Mouse (Mus musculus): ENCODE data around the gene Cldn10.

The Cldn10 gene

DNA sequence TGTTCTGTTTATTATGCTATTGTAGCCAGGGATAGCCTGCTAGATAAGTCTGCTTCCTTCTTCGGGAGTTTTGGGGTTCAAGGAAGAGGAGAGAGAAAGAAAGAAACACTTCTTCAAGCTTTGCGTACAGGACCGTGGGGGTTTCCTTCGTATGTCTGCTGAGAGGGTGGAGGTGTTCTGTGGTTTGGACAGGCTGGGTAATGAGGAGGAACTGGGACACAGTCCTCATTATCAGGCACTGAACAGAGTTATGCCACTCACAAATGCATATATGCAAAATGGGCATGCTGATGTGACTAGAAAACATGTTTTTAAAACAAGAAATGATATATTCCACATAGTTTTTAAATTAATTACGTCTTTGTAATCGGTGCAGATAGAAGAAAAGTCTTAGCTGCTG, 68.9 kb downstream of the Cldn10 start:
- in situ Hi-C loops (cut with MseI, MboI): no loop called here

DNA sequence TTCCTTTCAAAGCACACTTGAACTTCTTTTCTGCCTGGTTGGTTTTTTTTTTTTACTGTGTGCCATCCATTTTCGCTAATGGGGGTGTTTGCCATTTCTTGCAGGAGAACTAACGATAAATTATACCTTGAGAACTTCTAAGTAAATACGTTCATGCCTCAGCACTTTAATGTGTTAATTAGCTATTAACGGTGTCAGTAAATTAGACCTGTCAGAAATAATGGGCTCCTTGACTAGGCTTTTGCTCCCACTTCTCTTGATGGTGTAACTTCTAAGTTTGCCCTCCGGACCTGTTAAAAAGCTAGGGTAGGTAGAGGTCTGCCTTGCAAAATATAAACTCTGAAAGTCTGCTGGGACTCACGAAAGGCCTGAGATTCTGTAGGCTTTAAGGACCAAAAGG, 70.6 kb downstream of the Cldn10 start:
- in situ Hi-C loops (cut with MseI, MboI): no loop called here

DNA sequence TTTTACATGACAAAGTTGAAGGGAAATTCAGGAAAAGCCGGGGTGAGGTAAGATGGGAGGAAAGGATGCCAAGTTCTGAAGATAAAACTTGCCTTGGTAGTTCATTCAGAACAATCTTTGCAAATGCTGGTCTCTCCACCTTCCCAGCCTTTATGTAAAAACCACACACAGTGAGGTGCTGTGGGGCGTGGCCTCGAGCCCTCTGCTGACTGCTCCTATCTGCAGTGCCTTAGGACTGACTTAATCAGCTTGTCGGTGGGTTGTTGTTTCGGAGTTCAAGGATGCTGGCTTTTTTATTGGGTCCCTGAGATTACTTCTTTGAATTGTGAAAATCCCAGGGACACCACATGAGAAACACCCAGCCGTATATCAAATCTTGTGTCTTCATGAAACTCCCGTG, 74.5 kb downstream of the Cldn10 start:
- in situ Hi-C loops (cut with MseI, MboI): no loop called here

- in situ Hi-C loops (cut with MseI, MboI): no loop called here
Observed at GRCm38 (mm10) chr14:118864905-118865304, 77.2 kb downstream of the Cldn10 start.

DNA sequence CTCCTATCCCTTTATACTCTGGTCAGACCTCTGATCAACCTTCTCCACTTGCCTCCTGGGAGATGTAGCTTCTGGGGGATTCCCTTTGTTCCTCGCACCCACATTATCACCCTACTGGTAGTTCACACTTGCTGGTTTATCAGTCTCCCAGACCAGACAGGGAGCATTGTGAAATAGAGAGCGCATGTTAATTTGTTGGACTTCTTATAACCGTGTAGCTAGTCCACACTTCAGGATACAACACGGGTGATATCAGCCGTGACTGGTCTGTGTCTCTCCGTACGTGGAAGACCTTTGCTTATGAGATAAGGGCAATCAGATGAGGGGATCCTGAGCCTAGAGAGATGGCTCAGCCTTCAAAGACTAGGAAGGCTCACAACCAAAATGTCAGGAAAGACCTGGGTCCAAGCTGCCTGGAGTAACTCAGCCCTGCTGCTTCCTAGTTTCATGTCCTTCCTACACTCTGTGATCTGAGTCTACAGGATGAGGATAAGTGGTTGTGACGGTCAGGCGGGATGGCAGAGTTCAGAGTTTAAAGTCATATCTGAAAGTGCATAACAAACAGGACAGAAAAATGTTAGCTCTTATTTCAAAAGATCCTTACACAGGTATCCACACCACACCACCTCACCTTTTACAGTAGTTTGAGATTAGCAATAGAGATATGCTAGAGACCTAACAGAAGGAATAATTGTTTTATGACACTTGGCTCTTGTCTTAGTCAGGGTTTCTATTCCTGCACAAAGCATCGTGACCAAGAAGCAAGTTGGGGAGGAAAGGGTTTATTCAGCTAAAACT, 78.5 kb downstream of the Cldn10 start:
- in situ Hi-C loops (cut with MseI, MboI): no loop called here

DNA sequence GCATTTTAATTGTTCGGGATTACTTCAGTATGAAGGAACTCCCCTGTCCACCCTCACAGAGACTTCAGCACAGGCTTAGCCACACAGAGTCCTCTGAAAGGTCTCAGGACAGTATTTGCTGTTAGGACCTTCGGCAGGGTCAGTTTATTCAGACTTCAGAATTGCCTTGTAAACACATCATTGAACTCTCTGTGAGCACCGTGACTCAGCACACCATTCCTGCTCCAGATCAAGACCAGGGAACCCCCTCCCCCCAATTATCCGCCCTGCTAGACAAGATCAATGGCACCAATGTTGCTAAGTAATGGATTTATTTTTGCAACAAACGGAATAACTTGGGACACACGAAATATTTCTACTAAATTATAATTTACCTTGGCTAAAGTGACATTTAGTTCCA, 79.7 kb downstream of the Cldn10 start:
- in situ Hi-C loops (cut with MseI, MboI): no loop called here

- in situ Hi-C loops (cut with MseI, MboI): no loop called here
Observed at GRCm38 (mm10) chr14:118868102-118868724, 80.5 kb downstream of the Cldn10 start.

GRCm38 (mm10) chr14:118869712-118870111, 82.0 kb downstream of the Cldn10 start:
- in situ Hi-C loops (cut with MseI, MboI): no loop called here

- in situ Hi-C loops (cut with MseI, MboI): no loop called here
Observed at GRCm38 (mm10) chr14:118874126-118874525, 86.4 kb downstream of the Cldn10 start.

DNA sequence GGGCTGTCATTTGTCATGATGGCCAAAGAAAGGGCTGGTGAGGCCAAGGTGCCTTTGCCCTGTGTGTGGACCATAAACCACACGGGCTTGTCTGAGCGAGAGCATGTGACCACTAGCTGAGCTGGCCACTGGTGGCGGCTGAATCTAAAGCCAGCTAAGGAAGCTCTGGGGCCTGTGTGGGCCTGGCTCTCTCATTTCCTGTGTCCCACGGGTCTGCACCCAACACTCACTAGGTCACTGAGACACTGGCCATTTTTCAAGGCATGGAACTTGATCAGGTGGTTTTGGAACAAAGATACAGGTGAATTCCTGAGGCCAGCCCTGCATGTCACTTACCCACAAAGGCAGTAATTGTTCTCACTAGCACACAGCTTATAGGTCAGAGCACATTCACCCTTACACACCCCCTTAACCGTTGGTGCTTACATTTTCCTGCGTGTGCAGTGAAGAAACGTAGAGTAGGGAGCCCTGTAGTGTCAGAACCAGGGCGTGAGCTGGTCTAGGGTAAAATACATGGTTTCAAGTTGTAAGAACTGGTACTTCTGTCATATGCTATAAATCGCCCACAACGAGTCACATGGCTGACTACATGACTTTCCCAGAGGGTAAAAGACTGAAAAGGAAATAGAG, 87.2 kb downstream of the Cldn10 start:
- in situ Hi-C loops (cut with MseI, MboI): no loop called here

DNA sequence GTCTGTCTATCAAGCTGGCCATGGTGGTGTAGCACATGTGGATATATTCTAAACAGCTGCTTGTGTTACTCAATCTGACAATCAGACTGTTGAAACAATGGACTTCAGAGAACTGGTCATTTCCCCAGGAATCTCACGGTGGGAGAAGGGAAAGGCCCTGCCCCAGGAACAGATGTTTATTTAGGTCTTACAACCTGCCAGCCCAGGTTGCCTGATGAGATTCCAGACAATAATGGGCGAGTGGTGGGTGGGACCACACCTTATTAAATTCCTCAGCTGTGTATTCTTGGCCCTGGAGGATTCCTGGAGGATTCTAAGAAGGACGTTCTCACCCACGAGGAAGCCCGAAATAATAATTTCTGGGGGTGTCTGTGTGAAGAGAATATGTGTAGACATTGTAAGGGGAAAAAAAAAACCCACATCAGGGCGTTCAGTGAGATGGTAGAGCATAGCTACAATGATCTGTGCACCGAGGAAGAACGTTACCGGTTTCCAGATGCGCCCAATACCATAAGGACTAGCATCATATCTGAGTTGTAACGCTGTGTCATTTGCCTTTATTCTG, 90.7 kb downstream of the Cldn10 start:
- in situ Hi-C loops (cut with MseI, MboI): no loop called here

GRCm38 (mm10) chr14:118880696-118881095, 93.0 kb downstream of the Cldn10 start:
- in situ Hi-C loops (cut with MseI, MboI): no loop called here

- in situ Hi-C loops (cut with MseI, MboI): no loop called here
Observed at GRCm38 (mm10) chr14:118883344-118884249, 95.9 kb downstream of the Cldn10 start.

GRCm38 (mm10) chr14:118884250-118884556, 96.5 kb downstream of the Cldn10 start:
- in situ Hi-C loops (cut with MseI, MboI): no loop called here

DNA sequence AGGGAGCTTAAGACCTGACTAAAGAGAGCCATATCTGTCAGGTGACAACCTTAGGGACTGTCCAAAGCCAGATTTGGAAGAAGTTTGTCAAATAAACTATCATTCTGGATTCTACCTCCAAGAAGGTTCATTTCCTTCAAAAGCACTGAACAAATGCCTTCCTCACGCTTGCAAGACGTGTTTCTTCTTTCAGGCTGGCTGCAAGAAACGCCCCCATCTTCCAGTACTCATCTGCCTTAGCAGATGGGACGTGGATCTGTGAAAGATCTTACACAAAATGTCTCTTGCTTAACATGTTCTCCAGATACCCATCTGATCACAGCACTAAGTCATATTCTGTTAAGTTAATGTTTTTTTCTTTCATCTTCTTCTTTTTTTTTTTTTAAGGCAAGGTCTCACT, 102.4 kb downstream of the Cldn10 start:
- in situ Hi-C loops (cut with MseI, MboI): no loop called here

- in situ Hi-C loops (cut with MseI, MboI): no loop called here
Observed at GRCm38 (mm10) chr14:118895228-118895627, 107.5 kb downstream of the Cldn10 start.

DNA sequence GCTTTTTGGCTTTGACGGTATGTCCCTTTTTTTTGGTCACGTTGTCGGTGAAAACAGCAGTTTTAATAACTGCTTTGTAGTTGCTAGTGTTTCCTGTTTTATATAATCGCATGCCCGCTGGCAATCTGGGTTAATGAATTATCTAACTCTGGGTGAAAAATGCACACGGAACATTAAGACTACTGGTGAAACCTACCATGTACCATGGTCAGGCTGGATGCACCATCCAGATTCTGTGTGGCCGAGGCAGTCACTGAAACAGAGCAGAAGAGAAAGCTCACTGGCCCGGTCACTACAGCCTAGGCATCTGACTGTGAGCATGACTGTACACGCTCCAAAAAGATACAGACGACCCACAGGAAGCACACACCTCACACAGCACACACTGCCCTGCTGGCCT, 107.9 kb downstream of the Cldn10 start:
- in situ Hi-C loops (cut with MseI, MboI): no loop called here

GRCm38 (mm10) chr14:118899940-118900339, 112.2 kb downstream of the Cldn10 start:
- in situ Hi-C loops (cut with MseI, MboI): no loop called here

GRCm38 (mm10) chr14:118900911-118901310, 113.2 kb downstream of the Cldn10 start:
- in situ Hi-C loops (cut with MseI, MboI): no loop called here

DNA sequence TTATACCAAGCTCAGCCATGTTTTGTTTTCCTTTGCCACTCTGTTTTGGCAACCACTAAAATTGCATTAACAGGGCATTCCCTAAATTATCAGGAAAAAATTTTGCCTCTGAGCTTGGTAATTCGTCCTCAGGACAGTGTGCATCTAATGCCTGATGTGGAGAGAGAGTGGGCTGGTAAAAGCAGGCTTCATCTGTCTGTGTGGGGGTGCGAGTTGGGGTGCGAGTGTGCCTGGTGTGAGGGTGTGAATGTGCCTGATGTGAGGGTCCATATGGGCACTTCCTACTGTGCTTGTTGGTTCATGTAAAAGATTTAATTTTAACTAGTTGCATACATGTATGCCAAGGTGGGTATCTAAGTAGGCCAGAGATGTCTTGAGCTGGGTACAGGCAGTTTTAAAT, 115.7 kb downstream of the Cldn10 start:
- in situ Hi-C loops (cut with MseI, MboI): no loop called here

GRCm38 (mm10) chr14:118903867-118904562, 116.3 kb downstream of the Cldn10 start:
- in situ Hi-C loops (cut with MseI, MboI): no loop called here
